Mouse (Mus musculus) liver, postnatal 0 days (tissue): ENCODE results near the gene Lbx2. TPM values are rescaled to one million over a fixed set of nuclear protein-coding genes. Genes with fewer than 3 reads are reported as not detected.

Source experiments
- ATAC-seq: fragments of 200-750 bp; cut with Nextera tagmentation; 2 replicates; pipeline ENCODE4 v1.8.0; 2017; ENCODE audit warnings: mild to moderate bottlenecking, moderate library complexity
- DNase-seq: peaks from one replicate; pipeline ENCODE4 v3.0.0-alpha.2; 2016
- H3K27ac ChIP-seq: fragments of 300-500 bp; sonication (generic); 2 replicates; pipeline ENCODE4 v1.5.1; 2014; ENCODE audit warnings: antibody characterized with exemption, moderate library complexity, mild to moderate bottlenecking, low read depth
- H3K27me3 ChIP-seq: fragments of 300-500 bp; sonication (generic); 2 replicates; pipeline ENCODE4 v1.6.1; 2014; ENCODE audit warnings: low read length, control low read depth, mixed read lengths; ENCODE audit not compliant: insufficient read depth
- H3K36me3 ChIP-seq: fragments of 300-500 bp; sonication (generic); replicated peaks from 2 replicates; pipeline ENCODE4 v1.6.1; 2014; ENCODE audit warnings: mild to moderate bottlenecking, control low read depth, low read length, moderate library complexity, mixed read lengths; ENCODE audit not compliant: insufficient read depth
- H3K4me1 ChIP-seq: fragments of 300-500 bp; sonication (generic); 2 replicates; pipeline ENCODE4 v1.6.1; 2014; ENCODE audit warnings: antibody characterized with exemption, mild to moderate bottlenecking, control low read depth; ENCODE audit not compliant: insufficient read depth
- H3K4me2 ChIP-seq: fragments of 300-500 bp; sonication (generic); 2 replicates; pipeline ENCODE4 v1.6.1; 2014; ENCODE audit warnings: low read depth, mild to moderate bottlenecking, low read length, moderate library complexity, mixed read lengths
- H3K4me3 ChIP-seq: fragments of 300-500 bp; sonication (generic); 2 replicates; pipeline ENCODE4 v1.5.1; 2014; ENCODE audit warnings: low read depth, low read length
- H3K9ac ChIP-seq: fragments of 300-500 bp; sonication (generic); replicated peaks from 2 replicates; pipeline ENCODE4 v1.6.1; 2014; ENCODE audit warnings: mild to moderate bottlenecking, moderate library complexity
- H3K9me3 ChIP-seq: fragments of 300-500 bp; sonication (generic); 2 replicates; pipeline ENCODE4 v1.6.1; 2016; ENCODE audit warnings: mild to moderate bottlenecking, control low read depth, low read length, mixed read lengths
- CTCF ChIP-seq: sonication (generic); IDR thresholded peaks from 2 replicates; pipeline ENCODE4 v1.5.1; 2016; ENCODE audit warnings: antibody characterized with exemption, low read depth
- EP300 ChIP-seq: IDR thresholded peaks from 2 replicates; pipeline ENCODE4 v1.6.1; 2016; ENCODE audit warnings: antibody characterized with exemption, low read depth, mild to moderate bottlenecking
- WGBS: fragments of 180-500 bp; shearing (Covaris S2); extraction: QIAGEN DNeasy Blood & Tissue Kit; methylation state at CpG from one replicate; pipeline ENCODE4 v1.1.7; 2014; ENCODE audit not compliant: insufficient replicate concordance; 5-methylcytosine and 5-hydroxymethylcytosine counted together
- polyA plus RNA-seq: library from polyadenylated mRNA; unstranded; fragments of >200 nt; fragmentation: Nextera tagmentation; extraction: Ambion mirVana; gene quantifications from 2 replicates; pipeline ENCODE4 v1.2.1, GENCODE M21; 2015

Lbx2 gene
- polyA plus RNA-seq, 1 experiment from 2014 or later: 0.40 TPM

DNA sequence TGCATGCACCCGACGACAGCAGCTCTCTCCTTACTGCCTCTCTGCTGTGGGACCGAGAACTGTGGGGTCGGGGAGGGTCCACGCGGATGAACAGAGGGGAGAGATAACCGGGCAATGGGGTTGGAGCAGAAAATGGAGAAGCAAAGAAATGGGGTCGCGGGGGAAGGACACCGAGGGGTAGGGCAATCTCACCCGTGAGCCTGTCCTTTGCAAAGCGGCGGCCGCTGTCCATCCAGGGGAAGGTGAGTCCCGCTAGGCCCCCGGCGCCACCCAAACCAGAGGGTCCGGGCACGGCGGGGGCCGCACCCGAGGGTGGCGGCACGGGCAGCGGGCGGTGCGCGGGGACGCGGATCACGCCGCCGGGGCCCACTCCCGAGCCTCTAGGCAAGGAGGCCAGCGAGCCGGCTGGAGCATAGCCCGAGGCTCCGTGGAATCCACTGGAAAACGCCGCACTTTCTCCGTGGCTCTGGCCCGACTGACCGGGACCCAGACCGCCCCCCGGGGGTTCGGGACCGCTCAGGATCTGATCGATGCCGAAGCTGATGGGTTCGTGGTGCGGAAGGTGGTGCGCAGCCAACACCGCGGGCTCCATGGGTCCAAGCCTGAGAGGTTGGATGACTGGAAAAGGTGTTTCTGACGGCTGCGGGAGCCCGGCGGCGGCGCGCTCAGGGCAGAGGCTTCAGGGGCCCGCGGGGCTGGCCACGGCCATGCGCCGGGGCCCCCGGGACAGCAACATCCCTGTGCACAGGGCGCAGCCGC, 16.5 kb upstream of the Lbx2 start:
- peak overlapping the region; percentile 16; the same call in 1 of the 2 replicates for H3K4me3 ChIP-seq
- peaks cover 10% of the 10 kb centered on the region for H3K4me1 ChIP-seq
- H3K9me3 ChIP-seq: no peaks in the 10 kb centered on the region
- no peak overlapping the region for H3K27ac ChIP-seq
- TF ChIP-seq CTCF: no peak
- no peak for TF ChIP-seq EP300
- H3K27me3 ChIP-seq: peaks cover 99% of the 10 kb centered on the region
- DNase-seq (no peak), ATAC-seq (0 out of 2 replicates have a peak, but pooled peaks have one; percentile 8)
- 2% methylated on average over 64 of the region's 69 CpGs for WGBS
- no peaks in the 10 kb centered on the region for H3K36me3 ChIP-seq
- H3K9ac ChIP-seq: no peak overlapping the region
- H3K4me2 ChIP-seq: 0 out of 2 replicates have a peak overlapping the region, but pooled peaks have one; percentile 62

GRCm38 (mm10) chr6:83070247-83070310, 16.1 kb upstream of the Lbx2 start, which contains the start of gene Tlx2:
Gene Tlx2, minus strand, starts transcription at chr6:83070293.
- H3K9me3 ChIP-seq: no peaks in the 10 kb centered on the region
- H3K4me3 ChIP-seq: peak within 1 kb of the TSS; percentile 26; the same call in 1 of the 2 replicates
- H3K27ac ChIP-seq: no peak within 1 kb of the TSS
- no peaks in the 10 kb centered on the region for H3K36me3 ChIP-seq
- H3K4me1 ChIP-seq: peaks cover 10% of the 10 kb centered on the region
- DNase-seq (no peak), ATAC-seq (no peak)
- peak within 1 kb of the TSS; percentile 62; the same call in 1 of the 2 replicates for H3K4me2 ChIP-seq
- 2% methylated on average over 8 of the region's 10 CpGs for WGBS
- peaks cover 96% of the 10 kb centered on the region for H3K27me3 ChIP-seq
- TF ChIP-seq CTCF (no peak), EP300 (no peak)
- H3K9ac ChIP-seq: no peak within 1 kb of the TSS

DNA sequence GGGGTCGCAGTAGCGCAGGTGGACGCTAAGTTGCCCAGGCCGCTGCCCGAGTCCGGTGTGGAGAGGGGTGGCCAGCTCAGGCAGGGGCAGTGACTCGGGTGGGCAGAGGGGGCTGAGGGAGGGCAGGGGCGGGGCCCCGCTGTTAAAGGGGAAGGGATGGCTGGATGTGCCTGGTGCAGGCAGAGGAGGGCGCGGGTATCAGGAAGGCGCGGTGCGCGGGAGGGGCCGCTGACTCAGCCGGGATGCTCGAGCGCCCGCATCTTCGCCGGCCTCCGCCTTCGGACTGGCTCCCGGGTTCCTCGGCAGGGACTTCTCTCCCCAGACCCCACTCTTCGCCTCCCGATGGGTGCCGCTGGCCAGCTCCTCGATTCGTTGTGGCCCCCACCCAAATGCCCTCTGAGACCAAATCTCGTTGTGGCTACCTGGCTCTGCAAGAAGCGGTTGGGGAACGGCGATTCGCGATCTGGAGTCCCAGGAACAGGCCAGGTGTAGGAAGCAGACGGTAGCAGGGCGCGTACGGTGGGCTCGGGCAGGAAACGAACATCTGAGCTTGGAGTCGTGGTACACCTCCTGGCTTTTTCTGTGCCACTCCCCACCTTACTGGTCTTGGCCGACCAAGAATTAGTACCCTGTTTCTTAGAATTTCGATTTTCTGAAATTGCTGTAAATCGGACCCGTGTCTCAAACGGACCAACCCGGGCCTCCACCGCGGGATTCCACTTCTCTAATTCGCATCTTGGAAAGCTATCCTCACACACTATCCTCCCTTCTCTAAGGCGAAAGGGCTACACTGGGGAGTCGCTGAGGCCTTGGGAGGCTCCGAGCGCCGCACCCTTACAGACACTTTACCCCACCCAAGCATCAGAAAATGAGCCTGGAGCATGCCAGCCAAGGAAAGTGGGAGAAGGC, 15.6 kb upstream of the Lbx2 start:
- 2% methylated on average over 46 of the region's 58 CpGs for WGBS
- 0 out of 2 replicates have a peak overlapping the region, but pooled peaks have one; percentile 5 for H3K4me2 ChIP-seq
- TF ChIP-seq CTCF (no peak), EP300 (no peak)
- no peak for DNase-seq
- H3K9ac ChIP-seq: no peak overlapping the region
- H3K4me3 ChIP-seq: peak overlapping the region; percentile 16; the same call in 1 of the 2 replicates
- H3K36me3 ChIP-seq: no peaks in the 10 kb centered on the region
- H3K27me3 ChIP-seq: peaks cover 94% of the 10 kb centered on the region
- no peaks in the 10 kb centered on the region for H3K9me3 ChIP-seq
- ATAC-seq: 0 out of 2 replicates have a peak, but pooled peaks have one; percentile 14
- H3K27ac ChIP-seq: no peak overlapping the region
- H3K4me1 ChIP-seq: peaks cover 10% of the 10 kb centered on the region

DNA sequence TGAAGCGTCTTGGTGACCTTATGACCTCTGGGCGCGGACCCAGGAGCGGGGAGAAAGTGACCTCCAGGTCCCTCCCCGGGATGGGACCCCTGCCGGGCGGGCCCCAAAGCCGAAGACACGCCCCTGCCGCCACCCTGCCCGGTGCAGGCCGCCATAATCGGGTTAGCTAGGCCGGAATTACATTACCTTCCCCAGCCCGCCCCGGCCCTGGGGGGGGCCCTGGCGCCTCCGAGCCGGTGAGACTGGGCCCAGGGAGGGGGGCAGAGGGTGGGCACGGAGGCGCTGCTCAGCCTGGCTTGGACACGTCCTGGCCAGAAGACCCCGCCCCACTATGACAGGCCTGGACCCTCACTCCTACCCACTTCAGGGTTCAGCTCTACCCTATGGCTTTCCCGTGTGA, 14.9 kb upstream of the Lbx2 start:
- Histone ChIP-seq H3K4me2 (no peak overlapping the region), H3K27ac (no peak overlapping the region), H3K4me1 (peaks cover 10% of the 10 kb centered on the region), H3K36me3 (no peaks in the 10 kb centered on the region), H3K27me3 (peaks cover 93% of the 10 kb centered on the region), H3K9me3 (no peaks in the 10 kb centered on the region), H3K9ac (no peak overlapping the region), H3K4me3 (no peak overlapping the region)
- ATAC-seq: no peak
- no peak for DNase-seq
- TF ChIP-seq CTCF (no peak), EP300 (no peak)
- 2% methylated on average over 21 of the region's 24 CpGs for WGBS

- Histone ChIP-seq H3K4me2 (no peak overlapping the region), H3K4me1 (peaks cover 17% of the 10 kb centered on the region), H3K36me3 (no peaks in the 10 kb centered on the region; the same call in 1 of the 2 replicates), H3K4me3 (no peak overlapping the region), H3K27me3 (peaks cover 59% of the 10 kb centered on the region), H3K9ac (no peak overlapping the region), H3K9me3 (no peaks in the 10 kb centered on the region), H3K27ac (no peak overlapping the region)
- TF ChIP-seq EP300 (no peak), CTCF (peak; percentile 51)
- no peak for DNase-seq
- no peak for ATAC-seq
- WGBS: 19% methylated on average over 2 of the region's 2 CpGs
Observed at GRCm38 (mm10) chr6:83074979-83075378, 11.2 kb upstream of the Lbx2 start.

- ATAC-seq (peak; percentile 26), DNase-seq (peak; percentile 55)
- Histone ChIP-seq H3K9ac (peak within 1 kb of the TSS; percentile 84), H3K27me3 (peaks cover 33% of the 10 kb centered on the region), H3K4me3 (peak within 1 kb of the TSS; percentile 91), H3K36me3 (peaks cover 2% of the 10 kb centered on the region; the same call in 1 of the 2 replicates), H3K4me1 (peaks cover 18% of the 10 kb centered on the region), H3K4me2 (peak within 1 kb of the TSS; percentile 99), H3K27ac (peak within 1 kb of the TSS; percentile 82), H3K9me3 (no peaks in the 10 kb centered on the region)
- TF ChIP-seq CTCF: no peak
- no peak for TF ChIP-seq EP300
- under 1% methylated on average over 54 of the region's 54 CpGs for WGBS
Observed at GRCm38 (mm10) chr6:83077630-83078323, 8.4 kb upstream of the Lbx2 start, which contains the start of gene Pcgf1. Gene Pcgf1, plus strand, starts transcription at chr6:83077869.
